Mouse (Mus musculus): ENCODE measurements around the gene Ppp2ca.
"Not testable (repeated sequence)": the region's sequence is repeated elsewhere in the genome, so short reads cannot be mapped to it uniquely, and the experiment has no call there.

Ppp2ca gene

GRCm38 (mm10) chr11:52129171-52129570 lies 30.7 kb downstream of the Ppp2ca start:
- Histone ChIP-seq H3K27me3 (ENCODE audit: insufficient read depth, low read length) (no peaks in the 10 kb centered on the region), H3K36me3 (ENCODE audit: insufficient read depth, low read length) (peaks cover 34% of the 10 kb centered on the region), H3K4me1 (replicated peaks; ENCODE audit: low read depth, low read length) (peaks cover 13% of the 10 kb centered on the region; the same call in 1 of the 2 replicates), H3K9me3 (ENCODE audit: low read length) (peaks cover 4% of the 10 kb centered on the region), H3K4me3 (replicated peaks; ENCODE audit: low read length) (no peak overlapping the region)
- TF ChIP-seq CTCF (conservative IDR thresholded peaks at IDR 0.05; ENCODE audit: low read length) = 0 out of 2 replicates have a peak, but pooled peaks have one; percentile 10
- no peak for TF ChIP-seq POU5F1 (IDR thresholded peaks at IDR 0.05; ENCODE audit: borderline replicate concordance, low read length)

GRCm38 (mm10) chr11:52129621-52130450 lies 31.4 kb downstream of the Ppp2ca start:
- TF ChIP-seq POU5F1 (IDR thresholded peaks at IDR 0.05; ENCODE audit: borderline replicate concordance, low read length) (no peak), NANOG (IDR thresholded peaks at IDR 0.05; ENCODE audit: borderline replicate concordance, low read length) (no peak), CTCF (conservative IDR thresholded peaks at IDR 0.05; ENCODE audit: low read length) (no peak)
- Histone ChIP-seq H3K4me3 (replicated peaks; ENCODE audit: low read length) (no peak overlapping the region), H3K9me3 (ENCODE audit: low read length) (peaks cover 11% of the 10 kb centered on the region), H3K27me3 (ENCODE audit: insufficient read depth, low read length) (no peaks in the 10 kb centered on the region), H3K4me1 (replicated peaks; ENCODE audit: low read depth, low read length) (peaks cover 13% of the 10 kb centered on the region; the same call in 1 of the 2 replicates), H3K36me3 (ENCODE audit: insufficient read depth, low read length) (peaks cover 27% of the 10 kb centered on the region)

GRCm38 (mm10) chr11:52130451-52131068 lies 32.1 kb downstream of the Ppp2ca start:
- peaks cover 20% of the 10 kb centered on the region for H3K36me3 ChIP-seq (ENCODE audit: insufficient read depth, low read length)
- peaks cover 13% of the 10 kb centered on the region; the same call in 1 of the 2 replicates for H3K4me1 ChIP-seq (replicated peaks; ENCODE audit: low read depth, low read length)
- peak; percentile 51 for TF ChIP-seq CTCF (conservative IDR thresholded peaks at IDR 0.05; ENCODE audit: low read length)
- no peak for TF ChIP-seq NANOG (IDR thresholded peaks at IDR 0.05; ENCODE audit: borderline replicate concordance, low read length)
- no peak for TF ChIP-seq POU5F1 (IDR thresholded peaks at IDR 0.05; ENCODE audit: borderline replicate concordance, low read length)
- H3K9me3 ChIP-seq (ENCODE audit: low read length) = peaks cover 18% of the 10 kb centered on the region
- H3K4me3 ChIP-seq (replicated peaks; ENCODE audit: low read length) = no peak overlapping the region
- H3K27me3 ChIP-seq (ENCODE audit: insufficient read depth, low read length) = no peaks in the 10 kb centered on the region

GRCm38 (mm10) chr11:52143675-52144074 lies 45.2 kb downstream of the Ppp2ca start:
- not testable (repeated sequence) for H3K36me3 ChIP-seq (ENCODE audit: insufficient read depth, low read length); H3K4me3 ChIP-seq (replicated peaks; ENCODE audit: low read length); H3K27me3 ChIP-seq (ENCODE audit: insufficient read depth, low read length); H3K4me1 ChIP-seq (replicated peaks; ENCODE audit: low read depth, low read length); H3K9me3 ChIP-seq (ENCODE audit: low read length)
- peak; percentile 41 for TF ChIP-seq CTCF (conservative IDR thresholded peaks at IDR 0.05; ENCODE audit: low read length)

GRCm38 (mm10) chr11:52145428-52145827 lies 46.9 kb downstream of the Ppp2ca start, which contains the start of gene Olfr1373:
Gene Olfr1373, minus strand, starts transcription at chr11:52145528.
- not testable (repeated sequence) for H3K4me3 ChIP-seq (replicated peaks; ENCODE audit: low read length); H3K36me3 ChIP-seq (ENCODE audit: insufficient read depth, low read length); H3K4me1 ChIP-seq (replicated peaks; ENCODE audit: low read depth, low read length)

GRCm38 (mm10) chr11:52163926-52164325 lies 65.4 kb downstream of the Ppp2ca start:
- Histone ChIP-seq H3K4me1 (replicated peaks; ENCODE audit: low read depth, low read length) (peaks cover 20% of the 10 kb centered on the region), H3K4me3 (replicated peaks; ENCODE audit: low read length) (no peak overlapping the region), H3K36me3 (ENCODE audit: insufficient read depth, low read length) (no peaks in the 10 kb centered on the region), H3K27me3 (ENCODE audit: insufficient read depth, low read length) (peaks cover 36% of the 10 kb centered on the region), H3K9me3 (ENCODE audit: low read length) (peaks cover 12% of the 10 kb centered on the region)
- TF ChIP-seq CTCF (conservative IDR thresholded peaks at IDR 0.05; ENCODE audit: low read length) (no peak), POU5F1 (IDR thresholded peaks at IDR 0.05; ENCODE audit: borderline replicate concordance, low read length) (no peak), NANOG (IDR thresholded peaks at IDR 0.05; ENCODE audit: borderline replicate concordance, low read length) (no peak)

More at GRCm38 (mm10) chr11:52145428-52145827, 46.9 kb downstream of the Ppp2ca start, which contains the start of gene Olfr1373:
- not testable (repeated sequence) for H3K27me3 ChIP-seq (ENCODE audit: insufficient read depth, low read length); H3K9me3 ChIP-seq (ENCODE audit: low read length)

GRCm38 (mm10) chr11:52167126-52167525 lies 68.6 kb downstream of the Ppp2ca start:
- H3K4me3 ChIP-seq (replicated peaks; ENCODE audit: low read length) = peak overlapping the region; percentile 82
- TF ChIP-seq NANOG (IDR thresholded peaks at IDR 0.05; ENCODE audit: borderline replicate concordance, low read length) = no peak
- no peak for TF ChIP-seq POU5F1 (IDR thresholded peaks at IDR 0.05; ENCODE audit: borderline replicate concordance, low read length)
- TF ChIP-seq CTCF (conservative IDR thresholded peaks at IDR 0.05; ENCODE audit: low read length) = no peak
- H3K9me3 ChIP-seq (ENCODE audit: low read length) = peaks cover 9% of the 10 kb centered on the region
- peaks cover 60% of the 10 kb centered on the region for H3K27me3 ChIP-seq (ENCODE audit: insufficient read depth, low read length)
- H3K4me1 ChIP-seq (replicated peaks; ENCODE audit: low read depth, low read length) = peaks cover 20% of the 10 kb centered on the region
- no peaks in the 10 kb centered on the region for H3K36me3 ChIP-seq (ENCODE audit: insufficient read depth, low read length)

GRCm38 (mm10) chr11:52167901-52168302 lies 69.4 kb downstream of the Ppp2ca start:
- peak overlapping the region; percentile 82 for H3K4me3 ChIP-seq (replicated peaks; ENCODE audit: low read length)
- H3K4me1 ChIP-seq (replicated peaks; ENCODE audit: low read depth, low read length) = peaks cover 20% of the 10 kb centered on the region
- H3K9me3 ChIP-seq (ENCODE audit: low read length); H3K36me3 ChIP-seq (ENCODE audit: insufficient read depth, low read length): not testable (repeated sequence)
- peaks cover 60% of the 10 kb centered on the region for H3K27me3 ChIP-seq (ENCODE audit: insufficient read depth, low read length)

GRCm38 (mm10) chr11:52168461-52168860 lies 70.0 kb downstream of the Ppp2ca start:
- peak overlapping the region; percentile 82 for H3K4me3 ChIP-seq (replicated peaks; ENCODE audit: low read length)
- no peaks in the 10 kb centered on the region for H3K9me3 ChIP-seq (ENCODE audit: low read length)
- TF ChIP-seq POU5F1 (IDR thresholded peaks at IDR 0.05; ENCODE audit: borderline replicate concordance, low read length) = no peak
- no peak for TF ChIP-seq NANOG (IDR thresholded peaks at IDR 0.05; ENCODE audit: borderline replicate concordance, low read length)
- TF ChIP-seq CTCF (conservative IDR thresholded peaks at IDR 0.05; ENCODE audit: low read length) = no peak
- no peaks in the 10 kb centered on the region for H3K36me3 ChIP-seq (ENCODE audit: insufficient read depth, low read length)
- H3K27me3 ChIP-seq (ENCODE audit: insufficient read depth, low read length) = peaks cover 61% of the 10 kb centered on the region
- peaks cover 20% of the 10 kb centered on the region for H3K4me1 ChIP-seq (replicated peaks; ENCODE audit: low read depth, low read length)
